Mouse (Mus musculus) adrenal gland, postnatal 10 days (tissue): Measurements from ENCODE around the gene Cdc16. TPM values are rescaled to one million over a fixed set of nuclear protein-coding genes. Genes with fewer than 3 reads are reported as not detected.

Source experiments
- DNase-seq: peaks from one replicate; pipeline ENCODE4 v3.0.0; 2021; ENCODE audit warnings: mixed read lengths
- total RNA-seq, 2 experiments: library from RNA; stranded (reverse); gene quantifications; 2 replicates each; pipeline ENCODE4 v1.2.3; 2021

The Cdc16 gene
- total RNA-seq, 2 experiments from 2014 or later, result 55.0 to 58.2 TPM

DNA sequence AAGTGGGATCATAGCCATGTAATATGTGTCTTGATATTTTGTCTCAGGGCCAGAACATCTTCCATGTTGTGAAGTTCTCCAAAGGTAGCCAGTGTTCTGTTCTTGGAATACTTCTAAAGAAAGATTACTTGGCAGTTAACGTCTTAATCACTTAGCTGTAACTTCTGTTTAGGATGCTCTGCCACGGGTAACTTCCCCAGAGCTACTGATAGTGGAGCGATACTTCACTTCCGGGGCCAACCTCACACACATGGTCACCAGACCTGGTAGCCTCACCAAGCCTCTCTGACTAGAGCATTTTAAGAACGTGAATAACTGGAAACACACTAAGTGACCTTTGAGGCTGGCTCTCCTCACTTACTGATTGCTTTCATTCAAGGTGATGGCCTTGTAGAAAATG lies 42.1 kb downstream of the Cdc16 start:
- DNase-seq, result no peak

DNA sequence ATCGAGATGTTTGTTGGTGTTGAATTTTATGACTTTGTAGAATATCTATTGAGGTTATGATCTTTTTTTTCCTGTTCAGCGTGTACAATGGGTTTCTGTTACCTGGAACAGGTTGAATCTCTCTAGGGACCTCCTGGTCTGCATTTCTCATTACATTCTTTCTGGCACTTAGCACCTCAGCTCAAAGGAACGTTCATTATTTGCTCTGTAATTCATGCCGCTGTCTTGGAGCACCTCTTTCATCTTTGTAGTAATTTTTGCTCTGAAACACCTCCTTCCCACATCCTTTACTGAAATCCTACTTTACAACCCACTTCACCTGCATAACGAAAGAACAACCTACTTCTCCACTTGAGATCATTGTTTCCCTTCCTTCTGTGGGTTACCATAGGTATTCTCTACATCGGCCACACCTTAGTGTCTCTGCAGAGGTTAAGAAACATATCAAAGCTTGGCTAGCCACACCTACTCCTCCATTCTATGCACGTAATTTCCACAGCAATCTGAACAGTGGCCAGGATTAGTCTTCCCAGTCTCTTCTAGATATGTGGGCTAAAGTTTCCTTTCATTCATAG lies 71.2 kb downstream of the Cdc16 start:
- DNase-seq, result no peak

Other genes starting within 250 kb of the Cdc16 start
- gene 1700029H14Rik, start 195.2 kb upstream of the Cdc16 start, total RNA-seq, result not detected
- 10 to 100 TPM; 32.5 to 39.5 TPM for gene Rasa3, start 80.1 kb upstream of the Cdc16 start, total RNA-seq
- gene Cfap97d2, start 51.8 kb upstream of the Cdc16 start, total RNA-seq, result under 1 TPM in 1 of 2 experiments, not detected in 1; 0.30 TPM
- 10 to 100 TPM; 27.2 to 30.0 TPM for gene Upf3a, start 27.9 kb downstream of the Cdc16 start, total RNA-seq
- not detected for gene AF366264, start 80.7 kb downstream of the Cdc16 start, total RNA-seq
- 10 to 100 TPM; 20.6 to 21.2 TPM for gene Champ1, start 112.0 kb downstream of the Cdc16 start, total RNA-seq
- gene Coprs, start 132.6 kb downstream of the Cdc16 start, total RNA-seq, result 10 to 100 TPM; 11.1 to 13.4 TPM